Mouse (Mus musculus) midbrain, embryonic 15.5 days (tissue): ENCODE measurements at regions not wholly inside any gene's neighbourhood (a gene's known extent, or its start where the extent isn't known, plus 50 kb on each side); places are given as distances from the start of the nearest gene placed in this dataset.

ENCODE experiments used
- ATAC-seq: fragments of 200-750 bp; cut with Nextera tagmentation; replicated peaks from 2 replicates; pipeline ENCODE4 v1.8.0; 2017; ENCODE audit warnings: moderate TSS enrichment
- H3K27ac ChIP-seq: fragments of 300-500 bp; sonication (generic); 2 replicates; pipeline ENCODE4 v1.5.1; 2015; ENCODE audit warnings: mild to moderate bottlenecking, inconsistent platforms
- H3K27me3 ChIP-seq: fragments of 300-500 bp; sonication (generic); replicated peaks from 2 replicates; pipeline ENCODE4 v1.6.1; 2015; ENCODE audit warnings: inconsistent platforms
- H3K36me3 ChIP-seq: fragments of 300-500 bp; sonication (generic); replicated peaks from 2 replicates; pipeline ENCODE4 v1.6.1; 2015; ENCODE audit warnings: inconsistent platforms
- H3K4me1 ChIP-seq: fragments of 300-500 bp; sonication (generic); 2 replicates; pipeline ENCODE4 v1.6.1; 2015; ENCODE audit warnings: inconsistent platforms
- H3K4me2 ChIP-seq: fragments of 300-500 bp; sonication (generic); 2 replicates; pipeline ENCODE4 v1.6.1; 2015; ENCODE audit warnings: inconsistent platforms, mild to moderate bottlenecking, moderate library complexity
- H3K4me3 ChIP-seq: fragments of 300-500 bp; sonication (generic); 2 replicates; pipeline ENCODE4 v1.5.1; 2015; ENCODE audit warnings: mild to moderate bottlenecking, inconsistent platforms
- H3K9ac ChIP-seq: fragments of 300-500 bp; sonication (generic); 2 replicates; pipeline ENCODE4 v1.6.1; 2015; ENCODE audit warnings: mild to moderate bottlenecking, inconsistent platforms
- H3K9me3 ChIP-seq: fragments of 300-500 bp; sonication (generic); 2 replicates; pipeline ENCODE4 v1.6.1; 2016; ENCODE audit warnings: inconsistent platforms
- WGBS: fragments of 180-500 bp; shearing (Covaris S2); methylation state at CpG from one replicate; pipeline ENCODE4 v1.1.7; 2015; ENCODE audit warnings: mixed read lengths; 5-methylcytosine and 5-hydroxymethylcytosine counted together

DNA sequence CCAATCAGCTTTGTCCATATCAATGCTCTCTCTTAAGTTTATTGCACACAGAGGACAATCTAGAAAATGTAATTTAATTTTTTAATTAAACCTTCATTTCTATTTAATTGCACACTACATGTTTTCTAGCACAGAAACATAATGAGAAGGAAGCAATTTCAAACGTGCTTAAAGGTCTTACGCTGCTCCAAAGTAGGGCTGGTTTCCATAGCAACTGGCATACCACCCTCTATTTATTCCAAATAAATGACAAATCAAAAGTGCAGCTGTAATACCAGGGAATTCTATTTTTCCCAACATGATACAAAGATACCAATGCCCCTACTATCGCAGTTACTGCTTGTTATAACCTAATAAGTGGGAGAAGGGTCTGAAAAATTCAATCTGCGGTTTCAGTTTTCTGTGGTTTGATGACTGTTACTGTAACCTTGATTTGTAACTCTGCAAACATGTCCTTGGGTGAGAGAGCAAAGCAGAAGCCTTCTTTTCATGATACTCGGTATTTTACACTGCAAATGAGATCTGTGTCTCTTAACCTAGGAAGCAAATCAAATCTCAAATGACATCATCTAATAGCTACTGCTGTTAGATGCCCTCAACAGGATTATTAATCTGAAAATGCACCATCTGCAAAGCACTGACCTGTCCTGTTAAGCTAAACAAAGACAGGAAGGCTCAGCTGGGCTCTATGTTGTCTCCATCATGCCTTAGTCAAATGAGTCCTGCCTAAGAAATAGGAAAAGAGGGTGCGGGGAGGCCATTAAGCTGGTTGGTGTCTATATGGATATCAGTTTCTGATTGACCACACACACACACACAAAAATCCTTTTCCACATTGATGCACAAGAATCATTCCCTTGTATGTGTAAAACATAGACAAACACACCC, 535.6 kb downstream of the Basp1 start:
- Histone ChIP-seq H3K4me1 (peaks cover 21% of the 10 kb centered on the region), H3K27ac (peak overlapping the region; percentile 75), H3K4me2 (peak overlapping the region; percentile 16), H3K27me3 (no peaks in the 10 kb centered on the region), H3K4me3 (no peak overlapping the region), H3K9ac (no peak overlapping the region), H3K36me3 (no peaks in the 10 kb centered on the region), H3K9me3 (no peaks in the 10 kb centered on the region)
- WGBS, result 21% methylated on average over 6 of the region's 6 CpGs
- peak; percentile 85 for ATAC-seq

DNA sequence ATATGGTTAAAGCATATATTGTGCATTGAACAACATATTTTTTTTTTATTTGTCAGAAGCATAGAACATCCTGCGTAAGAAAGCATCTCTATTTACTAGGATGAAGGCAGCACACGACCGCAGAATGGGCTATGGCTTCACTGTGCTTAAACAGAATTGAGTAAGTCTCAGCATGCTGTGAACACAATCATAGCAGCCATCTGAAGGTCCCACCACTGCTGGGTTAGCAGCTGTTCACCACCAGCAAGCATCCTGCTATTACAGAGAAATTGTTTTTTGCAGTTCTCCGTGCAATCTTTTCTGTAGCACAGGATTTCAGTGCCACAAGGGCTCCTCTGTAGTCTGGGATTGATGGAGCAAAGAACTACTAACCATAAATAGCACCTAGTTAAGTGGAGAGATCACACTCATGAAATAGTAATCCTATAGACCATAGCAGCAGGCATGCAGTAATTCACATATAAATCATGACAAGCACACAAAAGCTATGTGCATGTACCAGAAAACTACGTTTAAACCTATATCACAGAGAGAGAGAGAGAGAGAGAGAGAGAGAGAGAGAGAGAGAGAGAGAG, 537.3 kb downstream of the Basp1 start:
- Histone ChIP-seq H3K27me3 (no peaks in the 10 kb centered on the region), H3K36me3 (no peaks in the 10 kb centered on the region), H3K4me1 (peaks cover 21% of the 10 kb centered on the region), H3K9ac (no peak overlapping the region), H3K4me2 (no peak overlapping the region), H3K4me3 (no peak overlapping the region), H3K27ac (peak overlapping the region; percentile 59), H3K9me3 (no peaks in the 10 kb centered on the region)
- ATAC-seq, result 0 out of 2 replicates have a peak, but pooled peaks have one; percentile 31
- 54% methylated on average over 5 of the region's 5 CpGs for WGBS

DNA sequence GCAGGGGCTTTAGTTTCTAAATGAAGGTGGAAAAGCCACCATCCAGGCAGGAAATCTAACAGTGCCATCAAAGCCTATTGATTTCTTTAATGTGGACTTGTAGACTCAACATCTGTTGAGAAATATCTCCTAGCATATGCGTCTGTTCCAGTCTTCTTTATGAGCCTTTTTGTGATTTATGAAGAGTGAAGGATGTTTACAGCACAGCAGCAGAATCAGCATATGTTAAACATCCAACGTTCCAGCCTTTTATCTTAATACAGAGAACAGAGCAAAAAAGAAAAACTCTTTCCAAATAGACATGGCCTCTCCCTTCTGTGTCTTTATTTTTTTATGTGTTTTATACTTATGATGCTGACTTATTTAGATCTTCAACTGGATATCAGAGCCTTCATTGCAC, 573.3 kb downstream of the Basp1 start:
- 84% methylated on average over 2 of the region's 2 CpGs for WGBS
- no peak for ATAC-seq
- H3K4me3 ChIP-seq, result no peak overlapping the region

DNA sequence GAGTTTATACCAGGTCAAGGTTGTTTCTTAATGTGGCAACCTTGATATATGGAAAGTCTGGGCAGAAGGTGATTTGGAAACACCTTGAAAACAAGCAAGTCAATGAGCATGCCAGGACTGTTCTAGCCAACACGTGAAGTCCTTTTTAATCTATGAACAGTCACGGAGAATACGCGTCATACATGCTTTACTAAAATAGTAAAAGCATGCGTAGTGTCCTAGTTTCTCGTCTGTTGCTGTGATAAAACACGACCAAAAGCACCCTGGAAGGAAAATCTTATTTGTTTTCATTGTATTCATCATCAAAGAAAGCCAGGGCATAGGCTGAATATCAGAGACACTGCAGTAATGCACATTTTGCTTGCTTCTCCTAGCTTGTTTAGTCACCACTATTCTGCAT, 575.2 kb downstream of the Basp1 start:
- Histone ChIP-seq H3K4me1 (no peaks in the 10 kb centered on the region), H3K9me3 (no peaks in the 10 kb centered on the region), H3K27me3 (no peaks in the 10 kb centered on the region), H3K4me3 (no peak overlapping the region), H3K4me2 (no peak overlapping the region), H3K36me3 (no peaks in the 10 kb centered on the region), H3K27ac (no peak overlapping the region), H3K9ac (no peak overlapping the region)
- WGBS, result 87% methylated on average over 7 of the region's 7 CpGs
- no peak for ATAC-seq

More for the DNA sequence above, 573.3 kb downstream of the Basp1 start:
- H3K36me3 ChIP-seq, result no peaks in the 10 kb centered on the region
- no peak overlapping the region for H3K27ac ChIP-seq
- no peaks in the 10 kb centered on the region for H3K9me3 ChIP-seq
- H3K4me1 ChIP-seq, result no peaks in the 10 kb centered on the region
- no peak overlapping the region for H3K4me2 ChIP-seq
- H3K27me3 ChIP-seq, result no peaks in the 10 kb centered on the region
- H3K9ac ChIP-seq, result no peak overlapping the region

DNA sequence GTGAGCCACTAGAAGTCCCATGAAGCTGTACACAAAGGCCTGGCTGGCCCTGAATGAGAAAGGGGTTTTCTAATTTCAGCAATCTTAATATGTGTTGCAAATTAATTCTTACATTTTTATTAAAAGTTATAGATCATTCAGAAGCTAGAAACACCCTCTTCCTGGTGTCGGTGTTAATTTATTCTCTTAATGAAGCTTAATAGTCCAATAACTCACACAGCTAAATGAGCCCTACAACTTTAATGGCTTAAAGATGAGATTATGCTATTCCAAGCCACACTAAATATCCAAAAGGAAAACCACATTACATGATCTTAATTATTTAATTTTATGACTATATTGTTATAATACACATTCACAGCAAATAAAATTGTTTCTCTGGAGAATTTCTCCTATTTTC, 585.7 kb downstream of the Basp1 start:
- H3K27ac ChIP-seq, result no peak overlapping the region
- H3K4me3 ChIP-seq, result no peak overlapping the region
- ATAC-seq, result no peak
- no peaks in the 10 kb centered on the region for H3K4me1 ChIP-seq
- WGBS, result 87% methylated on average over 1 of the region's 1 CpGs
- H3K9ac ChIP-seq, result no peak overlapping the region
- H3K36me3 ChIP-seq, result no peaks in the 10 kb centered on the region
- H3K9me3 ChIP-seq, result no peaks in the 10 kb centered on the region
- no peaks in the 10 kb centered on the region for H3K27me3 ChIP-seq
- H3K4me2 ChIP-seq, result no peak overlapping the region

DNA sequence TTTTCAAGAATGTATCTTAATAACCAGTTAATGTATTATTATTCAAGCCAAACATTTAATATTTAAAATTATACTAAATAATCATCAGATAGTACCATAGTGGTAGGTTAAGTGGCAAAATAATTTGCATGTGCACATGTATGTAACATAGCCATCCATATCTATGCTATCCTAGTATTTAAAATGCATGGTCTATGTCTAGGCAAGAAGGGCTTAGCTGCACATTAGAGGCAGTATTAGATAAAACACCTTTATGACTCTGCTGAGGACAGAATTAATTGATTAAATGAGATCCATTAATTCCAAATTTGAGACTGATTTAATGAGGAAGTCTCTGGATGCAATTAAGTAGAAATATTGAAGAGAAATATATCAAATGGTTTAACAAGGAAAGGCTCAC, 586.3 kb downstream of the Basp1 start:
- Histone ChIP-seq H3K27ac (no peak overlapping the region), H3K9me3 (no peaks in the 10 kb centered on the region), H3K36me3 (no peaks in the 10 kb centered on the region), H3K4me2 (no peak overlapping the region), H3K4me1 (no peaks in the 10 kb centered on the region), H3K27me3 (no peaks in the 10 kb centered on the region), H3K4me3 (no peak overlapping the region), H3K9ac (no peak overlapping the region)
- ATAC-seq, result no peak

DNA sequence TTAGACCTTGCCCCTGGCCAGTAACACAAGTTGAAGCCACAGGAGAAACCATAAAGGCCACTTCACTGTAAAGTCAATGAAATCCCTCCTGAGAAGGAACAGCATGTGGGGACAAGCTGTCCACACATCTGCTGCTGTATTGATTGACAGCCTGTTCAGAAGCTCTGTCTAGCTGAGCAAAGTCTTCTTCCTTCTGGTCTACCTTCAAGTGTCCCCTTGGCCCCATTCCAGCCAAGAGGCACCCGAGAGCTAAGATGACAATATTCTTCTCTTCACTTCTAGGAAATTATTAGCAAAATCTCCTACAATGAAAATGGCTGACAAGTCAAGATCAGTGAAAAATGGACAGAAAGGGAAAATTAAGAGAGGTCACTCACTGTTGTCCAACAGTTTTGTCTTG, 616.7 kb downstream of the Basp1 start:
- no peak for ATAC-seq
- no peaks in the 10 kb centered on the region for H3K36me3 ChIP-seq
- H3K4me3 ChIP-seq, result no peak overlapping the region
- 66% methylated on average over 1 of the region's 1 CpGs for WGBS
- H3K4me2 ChIP-seq, result no peak overlapping the region
- no peaks in the 10 kb centered on the region for H3K27me3 ChIP-seq
- H3K4me1 ChIP-seq, result no peaks in the 10 kb centered on the region
- no peak overlapping the region for H3K9ac ChIP-seq
- no peak overlapping the region for H3K27ac ChIP-seq
- no peaks in the 10 kb centered on the region for H3K9me3 ChIP-seq

DNA sequence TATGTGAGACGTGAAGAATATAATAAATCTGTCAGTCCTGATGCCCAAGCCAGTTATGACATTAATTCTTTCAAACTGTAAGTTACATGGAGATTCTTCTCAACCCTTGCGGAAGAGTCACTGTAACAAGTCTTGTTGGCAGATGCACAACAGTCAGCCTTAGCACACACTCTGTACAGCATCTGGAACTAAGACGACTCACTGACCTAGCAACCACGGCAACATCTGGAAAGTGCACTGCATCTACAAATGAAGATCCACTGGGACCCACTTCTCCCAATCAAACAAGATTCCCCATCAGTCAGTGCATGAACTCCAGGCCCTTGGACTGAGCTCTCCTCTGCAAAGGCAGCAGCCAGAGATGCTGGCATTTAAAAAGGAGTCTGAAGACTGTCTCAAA, 620.2 kb downstream of the Basp1 start:
- Histone ChIP-seq H3K27ac (no peak overlapping the region), H3K9me3 (no peaks in the 10 kb centered on the region), H3K9ac (no peak overlapping the region), H3K27me3 (no peaks in the 10 kb centered on the region), H3K36me3 (no peaks in the 10 kb centered on the region), H3K4me1 (no peaks in the 10 kb centered on the region), H3K4me2 (no peak overlapping the region), H3K4me3 (no peak overlapping the region)
- 75% methylated on average over 4 of the region's 4 CpGs for WGBS
- ATAC-seq, result no peak

DNA sequence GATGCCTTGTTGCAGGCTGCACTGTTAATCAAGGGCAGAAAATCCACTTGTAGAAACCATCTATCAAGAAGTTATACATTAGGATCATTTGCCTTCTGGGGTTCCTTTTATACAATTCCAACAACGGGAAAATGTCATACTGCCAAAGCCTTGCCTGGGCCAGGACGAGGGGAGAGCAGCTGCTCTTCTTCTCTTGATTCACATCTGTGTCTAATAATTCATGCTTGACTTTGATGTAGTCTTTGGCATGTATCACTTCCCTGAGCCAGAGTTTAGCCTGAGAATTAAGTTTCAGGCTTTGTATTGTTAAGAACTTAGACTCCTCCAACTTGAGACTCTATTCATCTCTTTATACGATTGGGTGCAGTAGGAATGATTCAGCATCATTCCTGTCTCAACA, 627.2 kb downstream of the Basp1 start:
- no peak overlapping the region for H3K9ac ChIP-seq
- no peak for ATAC-seq
- H3K4me1 ChIP-seq, result no peaks in the 10 kb centered on the region
- no peaks in the 10 kb centered on the region for H3K27me3 ChIP-seq
- H3K36me3 ChIP-seq, result no peaks in the 10 kb centered on the region
- WGBS, result 73% methylated on average over 3 of the region's 3 CpGs
- H3K4me3 ChIP-seq, result no peak overlapping the region
- no peak overlapping the region for H3K27ac ChIP-seq
- no peaks in the 10 kb centered on the region for H3K9me3 ChIP-seq
- H3K4me2 ChIP-seq, result no peak overlapping the region

DNA sequence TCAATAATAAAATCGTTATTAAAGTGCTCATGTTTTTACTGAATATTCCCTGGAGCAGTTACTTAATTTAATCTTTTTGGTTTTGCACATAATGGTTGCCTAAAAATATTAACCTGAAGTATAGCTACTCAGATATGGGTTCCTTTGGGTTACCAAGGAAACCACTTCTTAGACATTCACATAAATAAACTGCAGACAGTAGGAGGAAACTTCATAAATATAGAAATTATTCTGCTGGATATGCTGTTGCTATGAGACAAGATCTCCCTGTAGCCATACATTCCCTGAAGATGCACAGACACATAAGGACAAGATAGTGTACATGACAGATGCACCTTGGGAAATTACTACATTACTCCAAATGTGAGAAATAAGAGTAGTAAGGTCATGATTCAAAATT, 635.3 kb downstream of the Basp1 start:
- peak; percentile 62; the same call in 1 of the 2 replicates for ATAC-seq
- Histone ChIP-seq H3K4me2 (no peak overlapping the region), H3K36me3 (no peaks in the 10 kb centered on the region), H3K4me3 (no peak overlapping the region), H3K9ac (no peak overlapping the region), H3K27ac (no peak overlapping the region), H3K9me3 (no peaks in the 10 kb centered on the region), H3K27me3 (no peaks in the 10 kb centered on the region), H3K4me1 (no peaks in the 10 kb centered on the region)
- 71% methylated on average over 1 of the region's 1 CpGs for WGBS

DNA sequence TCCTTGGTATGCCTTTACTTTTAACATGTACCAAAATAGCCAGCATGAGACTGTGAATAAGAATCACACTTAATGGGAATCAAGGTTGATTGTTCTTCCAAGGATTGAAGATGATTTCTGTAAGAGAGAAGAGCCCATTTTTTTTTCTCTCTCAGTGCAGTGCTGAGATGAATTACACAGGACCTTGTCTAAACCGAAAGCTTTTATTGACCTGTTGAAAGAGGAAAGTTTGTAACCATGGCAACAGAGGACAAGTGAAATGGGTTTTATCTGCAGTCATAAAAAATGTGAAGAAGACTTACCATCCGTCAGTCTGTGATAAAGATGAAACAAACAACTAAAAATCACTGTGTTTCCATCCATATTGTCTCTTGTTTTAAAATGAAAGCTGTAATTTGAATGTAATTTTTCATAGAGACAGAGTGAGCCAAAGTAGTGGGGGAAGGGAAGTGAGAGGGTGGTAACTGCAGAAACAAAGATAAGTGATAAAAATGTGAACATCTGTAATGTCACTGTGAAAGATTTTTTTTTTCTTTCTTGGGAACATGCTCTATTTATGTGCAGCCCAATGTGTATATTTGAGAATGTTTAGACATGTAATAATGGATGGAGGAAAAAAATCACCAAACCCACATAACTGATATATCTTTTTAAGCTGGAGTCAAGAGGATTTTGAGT, 661.9 kb downstream of the Basp1 start:
- 4% methylated on average over 2 of the region's 2 CpGs for WGBS
- H3K4me1 ChIP-seq, result peaks cover 11% of the 10 kb centered on the region
- H3K27me3 ChIP-seq, result no peaks in the 10 kb centered on the region
- H3K9me3 ChIP-seq, result no peaks in the 10 kb centered on the region
- ATAC-seq, result peak; percentile 75
- H3K9ac ChIP-seq, result no peak overlapping the region
- no peak overlapping the region for H3K4me2 ChIP-seq
- no peak overlapping the region for H3K27ac ChIP-seq
- H3K4me3 ChIP-seq, result no peak overlapping the region
- no peaks in the 10 kb centered on the region for H3K36me3 ChIP-seq

DNA sequence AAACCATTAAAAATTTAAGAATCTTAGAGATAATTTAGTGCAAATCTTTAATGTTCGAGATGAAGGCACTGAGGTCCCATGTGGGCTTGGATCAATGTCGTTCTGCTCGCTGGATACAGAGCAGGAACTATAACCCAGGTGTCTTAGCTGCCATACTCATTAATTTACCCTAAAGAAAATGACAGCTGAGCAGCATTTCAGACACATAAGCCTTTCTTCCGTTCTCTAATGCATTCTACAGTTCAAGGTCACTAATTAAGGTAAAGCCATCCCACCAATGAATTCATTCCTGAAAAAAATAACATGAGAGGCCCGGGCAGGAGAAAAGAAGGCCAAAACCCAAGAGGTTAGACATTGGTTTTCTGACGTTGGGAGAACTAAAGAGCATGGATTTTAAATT, 670.3 kb downstream of the Basp1 start:
- H3K4me1 ChIP-seq, result no peaks in the 10 kb centered on the region
- 31% methylated on average over 6 of the region's 6 CpGs for WGBS
- H3K27ac ChIP-seq, result no peak overlapping the region; the same call in 1 of the 2 replicates
- H3K27me3 ChIP-seq, result no peaks in the 10 kb centered on the region
- no peaks in the 10 kb centered on the region for H3K36me3 ChIP-seq
- no peaks in the 10 kb centered on the region for H3K9me3 ChIP-seq
- peak; percentile 70; the same call in 1 of the 2 replicates for ATAC-seq
- no peak overlapping the region for H3K4me3 ChIP-seq
- no peak overlapping the region for H3K9ac ChIP-seq
- H3K4me2 ChIP-seq, result no peak overlapping the region
